Mouse (Mus musculus): Measurements from ENCODE around the gene Ccdc88b.

GRCm38 (mm10) chr19:6857391-6858005 is 513 bp downstream of the Ccdc88b start:
- TF ChIP-seq CTCF (IDR thresholded peaks at IDR 0.05; ENCODE audit: control insufficient read depth, insufficient read depth, insufficient read length) (no peak), MYOD1 (IDR thresholded peaks at IDR 0.05; ENCODE audit: control insufficient read depth, insufficient read length, low read depth) (no peak), FOSL1 (IDR thresholded peaks at IDR 0.05; ENCODE audit: insufficient read depth, low read length, poor library complexity, severe bottlenecking) (no peak)
